ENCODE assay signal across 7 mouse cellular contexts in genomic region chrX:111462833-111463564, GRCm38 (mm10).
DNase-seq lines count a peak whose midpoint lies in the region; ATAC-seq and TF ChIP-seq lines count a peak whose summit lies in the region.

No protein-coding gene starts in this region.

- no peaks in the 10 kb centered on the region for H3K36me3 ChIP-seq in intestine, postnatal 0 days (ENCODE audit: control insufficient read depth, insufficient read depth)
- H3K36me3 ChIP-seq in limb, embryonic 11.5 days (ENCODE audit: control insufficient read depth, insufficient read depth, low read length): no peaks in the 10 kb centered on the region
- no peaks in the 10 kb centered on the region for H3K36me3 ChIP-seq in midbrain, embryonic 13.5 days
- H3K36me3 ChIP-seq in stomach, embryonic 15.5 days: no peaks in the 10 kb centered on the region

- TF ChIP-seq CTCF in intestine, postnatal 0 days (IDR thresholded peaks at IDR 0.05; ENCODE audit: low read depth): no peak

- peak overlapping the region; percentile 40 for H3K9ac ChIP-seq in intestine, postnatal 0 days (ENCODE audit: low read depth, low read length)
- H3K9ac ChIP-seq in limb, embryonic 11.5 days (ENCODE audit: low read length): peak overlapping the region; percentile 78
- peak overlapping the region; percentile 72 for H3K9ac ChIP-seq in midbrain, embryonic 13.5 days (replicated peaks)
- H3K9ac ChIP-seq in stomach, embryonic 15.5 days: peak overlapping the region; percentile 41; the same call in 1 of the 2 replicates

- no peaks in the 10 kb centered on the region for H3K27me3 ChIP-seq in intestine, postnatal 0 days (replicated peaks; ENCODE audit: control insufficient read depth, insufficient read depth, low read length)
- no peaks in the 10 kb centered on the region for H3K27me3 ChIP-seq in limb, embryonic 11.5 days (ENCODE audit: control insufficient read depth, insufficient read depth, low read length)
- no peaks in the 10 kb centered on the region for H3K27me3 ChIP-seq in midbrain, embryonic 13.5 days
- no peaks in the 10 kb centered on the region for H3K27me3 ChIP-seq in stomach, embryonic 15.5 days (replicated peaks)

- H3K27ac ChIP-seq in intestine, postnatal 0 days (ENCODE audit: low read depth, low read length): no peak overlapping the region
- H3K27ac ChIP-seq in limb, embryonic 11.5 days (replicated peaks; ENCODE audit: low read depth, low read length): peak overlapping the region; percentile 81
- peak overlapping the region; percentile 85 for H3K27ac ChIP-seq in midbrain, embryonic 13.5 days
- peak overlapping the region; percentile 63 for H3K27ac ChIP-seq in stomach, embryonic 15.5 days

- peak overlapping the region; percentile 79 for H3K4me2 ChIP-seq in intestine, postnatal 0 days (replicated peaks; ENCODE audit: low read depth)
- H3K4me2 ChIP-seq in limb, embryonic 11.5 days (ENCODE audit: low read depth, severe bottlenecking): peak overlapping the region; percentile 36
- H3K4me2 ChIP-seq in midbrain, embryonic 13.5 days (replicated peaks): peak overlapping the region; percentile 59
- peak overlapping the region; percentile 58 for H3K4me2 ChIP-seq in stomach, embryonic 15.5 days

- H3K9me3 ChIP-seq in intestine, postnatal 0 days (ENCODE audit: control insufficient read depth): no peaks in the 10 kb centered on the region
- no peaks in the 10 kb centered on the region for H3K9me3 ChIP-seq in limb, embryonic 11.5 days (ENCODE audit: control insufficient read depth, low read length)
- no peaks in the 10 kb centered on the region for H3K9me3 ChIP-seq in midbrain, embryonic 13.5 days
- no peaks in the 10 kb centered on the region for H3K9me3 ChIP-seq in stomach, embryonic 15.5 days

- WGBS in intestine, postnatal 0 days: 21% methylated on average over 48 of the region's 72 CpGs
- 17% methylated on average over 26 of the region's 72 CpGs for WGBS in limb, embryonic 11.5 days
- 25% methylated on average over 35 of the region's 72 CpGs for WGBS in midbrain, embryonic 13.5 days
- WGBS in stomach, embryonic 15.5 days: 17% methylated on average over 39 of the region's 72 CpGs

- DNase-seq in adrenal gland, adult 8-10 months: peak; percentile 15
- DNase-seq in cerebellum, adult 9-11 months: peak; percentile 68
- peak; percentile 11 to 17 for DNase-seq in frontal cortex, postnatal 14 days (ENCODE audit: low spot score in 2 of 2)
- DNase-seq in limb, embryonic 11.5 days (ENCODE audit: low spot score): peak; percentile 73

- H3K4me3 ChIP-seq in intestine, postnatal 0 days (ENCODE audit: low read depth, low read length): peak overlapping the region; percentile 56
- peak overlapping the region; percentile 61 for H3K4me3 ChIP-seq in limb, embryonic 11.5 days (ENCODE audit: low read depth, low read length)
- peak overlapping the region; percentile 67 for H3K4me3 ChIP-seq in midbrain, embryonic 13.5 days (replicated peaks)
- H3K4me3 ChIP-seq in stomach, embryonic 15.5 days (replicated peaks): peak overlapping the region; percentile 58

- peak; percentile 76 for ATAC-seq in intestine, postnatal 0 days
- ATAC-seq in limb, embryonic 11.5 days (ENCODE audit: insufficient number of reproducible peaks, low FRiP score, low TSS enrichment, low read depth): peak; percentile 89
- peak; percentile 97 for ATAC-seq in midbrain, embryonic 13.5 days
- peak; percentile 91 for ATAC-seq in stomach, embryonic 15.5 days (ENCODE audit: insufficient read depth, low FRiP score, low read depth)

- no peaks in the 10 kb centered on the region for H3K4me1 ChIP-seq in intestine, postnatal 0 days (replicated peaks; ENCODE audit: control insufficient read depth, insufficient read depth, low read length)
- no peaks in the 10 kb centered on the region for H3K4me1 ChIP-seq in limb, embryonic 11.5 days (ENCODE audit: control insufficient read depth, insufficient read depth, low read length)
- no peaks in the 10 kb centered on the region for H3K4me1 ChIP-seq in midbrain, embryonic 13.5 days (replicated peaks)
- H3K4me1 ChIP-seq in stomach, embryonic 15.5 days: no peaks in the 10 kb centered on the region

Comparison
In these comparisons a context has a peak if more than half of its experiments do, and no peak if none do; other contexts are left out.
1. DNase-seq: peak in every context shown above with its lines; median percentile 73 in limb, embryonic 11.5 days; 68 in cerebellum, adult 9-11 months; 15 in adrenal gland, adult 8-10 months; 14 in frontal cortex, postnatal 14 days.